Mouse (Mus musculus) v-Abl transformed pro-B cells (cell line): ENCODE measurements around the gene Olfr10.

Experiments
- in situ Hi-C, 2 experiments: fragments of 400-800 bp; cut with MboI; formaldehyde crosslinking; loops; one replicate each; pipeline ENCODE4 v1.15.1; 2025; ENCODE audit not compliant: unreplicated experiment in 2 of 2

Olfr10 gene

GRCm38 (mm10) chr11:49304441-49304840 is at the start of gene Olfr10:
Gene Olfr10 (plus strand): TSS chr11:49304741.
- in situ Hi-C loops = no loop called here

DNA sequence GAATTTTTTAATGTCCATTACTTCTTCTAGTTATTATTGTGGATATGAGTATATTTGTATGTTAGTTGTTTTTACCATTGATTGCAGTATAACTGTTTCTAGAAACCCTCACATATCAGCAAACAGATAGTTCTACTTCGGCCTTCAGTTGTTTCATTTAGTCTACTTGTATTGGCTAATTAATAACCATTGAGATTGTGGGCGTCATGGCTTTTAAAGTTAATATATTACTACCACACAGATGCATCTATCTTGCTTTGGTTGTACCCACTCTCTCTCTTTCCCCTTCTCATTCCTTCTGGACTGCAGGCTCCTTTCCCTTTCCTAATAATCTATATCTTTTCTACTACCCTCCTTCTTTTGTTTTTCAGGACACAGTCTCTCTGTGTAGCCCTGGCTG is 45.2 kb upstream of the Olfr10 start:
- in situ Hi-C loops = no loop called here

DNA sequence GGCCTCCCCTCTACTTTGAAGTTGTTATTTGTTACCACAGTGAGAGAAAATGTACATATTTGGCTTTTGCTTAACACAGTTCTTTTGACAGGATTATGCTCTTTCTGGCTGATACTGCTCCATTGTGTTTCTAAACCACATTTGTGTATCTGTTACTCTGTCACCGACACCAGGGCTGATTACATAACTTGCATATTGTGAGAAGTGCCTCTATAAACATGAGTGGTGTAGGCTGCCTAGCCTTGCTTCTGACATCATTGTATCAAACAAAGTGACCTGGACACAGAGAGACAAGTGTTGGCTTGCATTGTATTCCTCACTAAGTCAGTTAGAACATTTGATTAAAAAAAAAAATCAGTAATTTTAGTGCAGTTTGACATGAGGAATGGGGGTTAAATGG is 44.7 kb upstream of the Olfr10 start:
- in situ Hi-C loops = loop anchor here in 1 of 2 experiments (5.0 to 10.0 kb wide), 3 partner anchors 148 to 485 kb away; partner anchors contain the start of gene Olfr1396

GRCm38 (mm10) chr11:49260598-49261312 is 43.8 kb upstream of the Olfr10 start:
- in situ Hi-C loops = loop anchor here in 1 of 2 experiments (5.0 to 10.0 kb wide), 3 partner anchors 148 to 486 kb away; partner anchors contain the start of gene Olfr1396

- in situ Hi-C loops = loop anchor here in 1 of 2 experiments (5.0 to 10.0 kb wide), 3 partner anchors 149 to 487 kb away; partner anchors contain the start of gene Olfr1396
These were observed 43.2 kb upstream of the Olfr10 start for GRCm38 (mm10) chr11:49261313-49261855.

- in situ Hi-C loops = loop anchor here in 1 of 2 experiments (5.0 to 10.0 kb wide), 3 partner anchors 150 to 487 kb away; partner anchors contain the start of gene Olfr1396
These were observed 42.3 kb upstream of the Olfr10 start for GRCm38 (mm10) chr11:49262286-49262685.

DNA sequence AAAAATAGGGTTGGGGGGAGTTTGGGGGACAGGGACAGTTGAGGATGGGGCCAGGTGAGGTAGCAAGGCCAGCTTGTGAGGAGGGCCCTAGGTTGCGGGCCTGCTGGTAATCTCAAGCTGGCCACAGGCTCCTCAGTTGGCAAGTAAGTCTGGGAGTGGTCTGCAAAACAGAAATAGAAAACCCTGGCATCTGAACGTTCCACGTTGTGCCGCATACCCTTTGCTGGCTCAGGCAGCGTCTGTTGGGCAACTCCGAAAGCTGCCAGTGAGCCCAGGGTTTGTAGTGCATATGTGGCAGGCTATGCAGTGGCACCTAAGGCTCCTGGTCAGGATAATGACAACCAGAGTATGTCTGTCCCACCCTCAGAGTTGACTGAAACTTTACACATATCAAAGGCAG is 41.4 kb upstream of the Olfr10 start:
- in situ Hi-C loops = loop anchor here in 1 of 2 experiments (5.0 to 10.0 kb wide), 3 partner anchors 151 to 488 kb away; partner anchors contain the start of gene Olfr1396

- in situ Hi-C loops = loop anchor here in 1 of 2 experiments (5.0 to 10.0 kb wide), 3 partner anchors 152 to 489 kb away; partner anchors contain the start of gene Olfr1396
These were observed 40.5 kb upstream of the Olfr10 start for GRCm38 (mm10) chr11:49264081-49264480.

- in situ Hi-C loops = loop anchor here (5.0 to 10.0 kb wide), 4 partner anchors 152 to 492 kb away; partner anchors contain the start of gene Olfr1396 (in 1 of the 2)
These were observed 39.9 kb upstream of the Olfr10 start for GRCm38 (mm10) chr11:49264622-49265021.

- in situ Hi-C loops = loop anchor here (5.0 to 10.0 kb wide), 3 partner anchors 400 to 493 kb away; no protein-coding TSS in a partner anchor
These were observed 39.4 kb upstream of the Olfr10 start for GRCm38 (mm10) chr11:49265101-49265500.

GRCm38 (mm10) chr11:49266671-49267070 is 37.9 kb upstream of the Olfr10 start:
- in situ Hi-C loops = loop anchor here (5.0 to 10.0 kb wide), 3 partner anchors 402 to 494 kb away; no protein-coding TSS in a partner anchor

- in situ Hi-C loops = loop anchor here (5.0 to 10.0 kb wide), 3 partner anchors 403 to 495 kb away; no protein-coding TSS in a partner anchor
These were observed 37.2 kb upstream of the Olfr10 start for GRCm38 (mm10) chr11:49267316-49267715.

DNA sequence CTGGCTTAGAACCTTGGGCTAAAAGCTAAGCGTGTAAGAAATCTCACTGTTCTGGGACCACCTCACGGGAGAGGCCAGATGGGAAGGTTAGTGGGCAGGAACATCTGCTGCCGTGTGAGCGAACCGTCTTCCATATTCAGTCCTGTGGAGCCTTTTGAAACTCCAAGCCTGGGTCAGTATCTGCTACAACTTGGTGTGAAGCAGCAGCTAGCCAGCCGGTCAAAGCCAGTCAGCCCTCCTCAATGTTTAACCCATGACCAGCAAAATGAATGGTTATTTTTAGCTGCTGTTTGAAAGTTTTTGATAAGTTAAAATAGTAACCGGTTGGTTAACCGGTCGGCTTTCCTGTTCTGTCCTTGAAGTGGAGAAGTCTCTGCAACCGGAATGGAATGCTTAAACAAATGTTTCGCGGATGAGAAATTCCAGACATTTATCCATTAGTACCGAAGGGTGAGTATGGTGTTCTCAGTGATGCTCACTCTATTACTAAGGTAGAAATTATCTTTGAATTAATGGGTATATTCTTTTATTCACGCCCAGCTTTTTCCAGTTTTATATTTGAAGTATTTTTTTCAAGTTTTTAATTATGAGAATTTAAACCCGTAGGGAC is 36.5 kb upstream of the Olfr10 start:
- in situ Hi-C loops = loop anchor here (5.0 to 10.0 kb wide), 3 partner anchors 403 to 496 kb away; no protein-coding TSS in a partner anchor

- in situ Hi-C loops = loop anchor here (5.0 to 10.0 kb wide), 5 partner anchors 82 to 497 kb away; partner anchors contain the start of gene Btnl9 (in 2 of the 2)
These were observed 34.8 kb upstream of the Olfr10 start for GRCm38 (mm10) chr11:49269761-49270160.

DNA sequence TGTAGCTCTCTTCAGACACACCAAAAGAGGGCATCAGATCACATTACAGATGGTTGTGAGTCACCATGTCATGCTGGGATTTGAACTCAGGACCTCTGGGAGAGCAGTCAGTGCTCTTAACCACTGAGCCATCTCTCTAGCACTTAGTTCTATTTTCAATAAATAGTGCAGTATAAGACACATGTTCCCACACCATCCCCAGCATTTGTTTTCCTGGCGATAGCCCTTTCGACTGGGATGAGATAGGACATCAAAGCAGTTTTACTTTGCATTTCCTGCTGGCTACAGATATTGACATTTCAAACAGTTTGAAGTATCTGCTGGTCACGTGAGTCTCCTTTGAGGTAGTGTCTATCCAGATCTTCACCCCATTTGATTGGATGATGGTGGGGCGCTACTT is 34.2 kb upstream of the Olfr10 start:
- in situ Hi-C loops = loop anchor here (5.0 kb wide), 2 partner anchors 83 to 153 kb away; partner anchors contain the start of gene Btnl9 (in 2 of the 2)

- in situ Hi-C loops = loop anchor here (5.0 kb wide), 2 partner anchors 84 to 154 kb away; partner anchors contain the start of gene Btnl9 (in 2 of the 2)
These were observed 33.2 kb upstream of the Olfr10 start for GRCm38 (mm10) chr11:49271334-49271733.

DNA sequence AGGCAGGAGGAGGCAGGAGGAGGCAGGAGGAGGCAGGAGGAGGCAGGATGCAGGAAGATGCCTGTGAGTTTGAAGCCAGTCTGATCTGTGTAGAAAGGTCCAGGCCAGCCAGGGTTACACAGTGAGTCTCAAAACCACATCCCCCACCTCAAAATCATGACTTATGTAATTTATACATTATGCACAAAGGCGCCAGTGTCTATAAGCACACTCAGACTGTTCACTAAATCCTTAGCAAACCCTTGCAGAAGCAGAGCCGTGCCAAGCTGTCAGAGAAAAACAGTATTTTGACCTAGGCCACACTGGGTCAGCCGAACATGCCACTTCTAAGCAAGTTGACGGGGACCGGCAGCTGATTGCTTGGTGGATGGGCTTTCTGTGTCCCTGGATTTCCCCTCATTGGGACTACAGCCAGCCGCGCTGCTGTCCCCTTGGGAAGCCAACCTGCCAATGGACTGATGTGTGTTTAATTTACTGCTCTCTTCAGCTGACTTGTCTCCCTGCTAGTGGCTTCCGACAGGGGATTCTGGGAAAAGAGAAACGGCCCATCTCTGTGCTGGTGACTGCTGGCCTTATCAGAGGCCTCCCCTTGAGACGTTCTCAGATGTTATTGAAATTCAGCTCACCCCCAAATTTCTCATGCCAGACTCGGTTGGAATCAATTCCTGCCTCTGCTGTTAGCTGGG is 30.6 kb upstream of the Olfr10 start:
- in situ Hi-C loops = loop anchor here (5.0 kb wide), 2 partner anchors 87 to 157 kb away; partner anchors contain the start of gene Btnl9 (in 2 of the 2)

DNA sequence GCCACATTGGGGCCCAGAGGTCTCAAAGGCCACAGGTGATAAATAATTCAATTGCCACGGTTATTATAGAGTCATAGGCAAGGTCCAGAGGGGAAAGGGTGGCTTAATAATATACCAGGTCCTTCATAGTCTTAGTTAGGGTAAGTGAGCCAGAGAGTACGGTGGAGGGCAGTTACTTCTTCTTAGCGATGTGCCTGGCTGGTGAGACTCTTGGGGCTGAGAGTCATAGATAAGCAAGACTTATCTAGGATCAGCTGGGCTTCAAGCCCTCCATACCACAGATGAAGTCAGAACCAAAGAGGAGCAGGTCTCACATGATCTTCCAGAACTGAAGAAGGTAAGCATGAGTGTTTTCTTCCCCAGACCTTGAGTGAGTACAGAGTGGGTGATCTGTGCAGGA is 26.3 kb upstream of the Olfr10 start, which contains the start of gene Olfr1393:
Gene Olfr1393 (plus strand): TSS at position 83 of the 400 bp plus-strand sequence.
- in situ Hi-C loops = loop anchor here in 1 of 2 experiments (25.0 kb wide), 1 partner anchor 609 kb away; no protein-coding TSS in a partner anchor

DNA sequence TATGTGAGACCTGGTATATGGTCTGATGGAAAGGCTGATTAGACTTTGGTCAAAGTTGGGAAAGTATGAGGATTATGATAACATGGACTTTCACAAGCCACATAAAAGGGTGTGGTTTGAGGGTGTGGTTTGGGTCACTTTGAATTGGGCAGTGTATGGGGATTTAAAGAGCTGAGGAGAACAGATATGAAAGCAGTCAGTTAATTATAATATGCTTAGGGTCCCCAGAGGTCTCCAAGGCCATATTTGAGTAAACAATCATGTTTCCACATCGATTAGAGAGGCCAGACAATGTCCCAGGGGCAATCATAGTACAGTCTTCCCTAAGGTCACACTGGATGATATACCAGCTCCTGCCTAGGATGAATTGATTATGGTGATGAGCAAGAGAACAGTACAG is 19.6 kb upstream of the Olfr10 start, which contains the start of gene Olfr1392:
Gene Olfr1392 (plus strand): TSS at position 301 of the 400 bp plus-strand sequence.
- in situ Hi-C loops = loop anchor here in 1 of 2 experiments (25.0 kb wide), 1 partner anchor 602 kb away; no protein-coding TSS in a partner anchor
